Mouse (Mus musculus): ENCODE results near the gene B4galt4.
"Not testable (repeated sequence)": the region's sequence is repeated elsewhere in the genome, so short reads cannot be mapped to it uniquely, and the experiment has no call there.

B4galt4 gene

DNA sequence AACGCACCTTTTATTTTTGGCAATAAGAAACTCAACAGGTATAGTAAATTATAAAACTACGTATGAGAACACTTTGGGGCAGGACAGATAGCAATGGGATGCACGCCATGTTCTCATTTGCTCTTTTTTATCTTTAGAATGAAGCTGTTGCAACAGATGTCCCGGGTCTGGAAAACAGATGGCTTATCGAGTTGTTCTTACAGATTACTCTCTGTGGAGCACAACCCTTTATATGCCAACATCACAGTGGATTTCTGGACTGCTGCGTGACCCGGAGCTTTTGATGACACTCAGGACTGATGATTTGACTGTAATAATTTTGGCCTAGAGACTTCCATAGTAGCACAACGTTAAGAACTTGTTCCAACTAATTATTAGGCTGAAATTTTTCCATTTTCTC lies 25.7 kb downstream of the B4galt4 start:
- ATAC-seq (ENCODE audit: insufficient number of reproducible peaks, low FRiP score, low TSS enrichment) = no peak

DNA sequence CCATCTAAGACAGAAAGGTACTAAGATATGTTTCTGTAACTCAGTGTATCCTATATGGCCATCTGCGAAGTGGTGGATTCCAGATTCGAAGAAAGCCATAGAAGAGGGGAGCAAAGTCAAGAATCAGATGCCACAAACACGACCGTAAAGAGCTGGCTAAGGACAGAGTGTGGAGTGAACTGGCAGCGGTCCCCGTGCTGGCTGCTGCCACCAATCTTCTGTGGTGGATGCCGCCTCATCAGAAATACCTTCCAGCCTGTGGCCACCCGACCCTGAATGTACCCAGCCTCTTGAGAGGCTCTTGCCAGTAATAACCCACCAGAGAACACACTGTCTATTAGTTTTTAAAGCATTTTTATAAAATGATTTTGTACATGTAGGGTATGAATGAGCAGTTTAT lies 26.3 kb downstream of the B4galt4 start:
- ATAC-seq (ENCODE audit: insufficient number of reproducible peaks, low FRiP score, low TSS enrichment) = no peak

DNA sequence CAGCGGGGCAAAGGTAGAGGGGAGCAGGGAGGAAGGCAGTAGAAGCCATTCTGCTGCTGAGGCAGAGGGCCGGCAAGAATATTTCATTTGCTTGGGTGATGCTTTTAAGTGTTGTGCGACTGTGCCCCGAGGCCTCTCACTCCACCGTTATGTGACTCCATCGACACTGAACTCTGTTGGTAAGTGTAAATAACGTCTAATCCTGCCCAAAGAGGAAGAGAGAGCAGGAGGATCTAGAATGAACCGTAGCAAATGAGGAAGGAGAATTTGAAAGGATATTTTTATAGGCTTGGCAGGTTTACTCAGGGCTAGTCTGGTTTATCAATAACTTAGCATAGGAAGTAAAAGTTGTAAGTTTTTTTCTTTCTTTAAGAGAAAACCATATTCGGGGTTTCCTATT lies 27.5 kb downstream of the B4galt4 start:
- ATAC-seq (ENCODE audit: insufficient number of reproducible peaks, low FRiP score, low TSS enrichment) = no peak

DNA sequence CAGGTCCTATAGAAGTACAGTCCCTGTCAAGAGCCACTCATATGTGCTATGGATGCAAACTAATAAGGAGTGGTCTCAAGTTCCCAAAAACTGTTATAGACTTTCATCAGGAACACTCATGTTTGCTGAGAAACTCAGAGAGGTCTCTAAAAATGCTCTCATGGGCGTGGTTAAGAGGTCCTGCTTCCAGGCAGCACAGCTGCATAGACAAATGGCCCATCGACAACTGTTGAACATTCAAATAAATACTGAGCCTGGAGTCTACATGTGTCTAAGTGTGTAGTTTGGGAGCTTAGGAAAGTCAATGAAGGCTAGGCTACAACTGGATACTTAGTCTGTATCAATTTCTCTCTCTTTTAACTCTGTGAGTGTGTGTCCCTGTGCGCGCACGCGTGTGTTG lies 29.1 kb downstream of the B4galt4 start:
- ATAC-seq (ENCODE audit: insufficient number of reproducible peaks, low FRiP score, low TSS enrichment) = no peak

DNA sequence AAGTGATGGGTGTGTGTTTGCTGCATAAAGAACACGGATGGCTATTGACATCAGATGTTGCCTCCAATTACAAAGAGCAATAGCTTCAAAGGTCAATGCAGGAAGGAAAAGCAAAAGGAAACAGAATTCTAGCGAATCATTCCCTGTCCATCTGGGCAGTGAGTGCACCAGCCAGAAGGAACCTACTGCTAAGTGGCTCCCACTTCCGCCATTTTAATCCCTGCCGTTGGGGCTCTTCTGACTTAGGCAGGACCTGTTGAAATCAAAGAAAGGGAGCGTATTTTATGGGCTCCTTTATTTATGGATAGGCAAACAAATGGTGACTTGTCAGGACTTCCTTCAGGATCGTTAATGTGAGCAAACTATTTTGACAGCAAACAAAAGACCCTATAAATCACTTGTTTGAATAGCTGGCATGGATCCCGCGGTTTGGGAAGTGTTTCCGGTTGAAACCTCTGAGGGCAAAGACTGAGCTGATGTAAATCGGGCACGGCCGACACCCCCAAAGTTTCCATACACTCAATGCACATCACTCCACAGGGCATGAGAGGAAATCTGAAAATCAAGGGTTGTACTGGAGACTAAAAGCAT lies 30.9 kb downstream of the B4galt4 start:
- no peak for ATAC-seq (ENCODE audit: insufficient number of reproducible peaks, low FRiP score, low TSS enrichment)

DNA sequence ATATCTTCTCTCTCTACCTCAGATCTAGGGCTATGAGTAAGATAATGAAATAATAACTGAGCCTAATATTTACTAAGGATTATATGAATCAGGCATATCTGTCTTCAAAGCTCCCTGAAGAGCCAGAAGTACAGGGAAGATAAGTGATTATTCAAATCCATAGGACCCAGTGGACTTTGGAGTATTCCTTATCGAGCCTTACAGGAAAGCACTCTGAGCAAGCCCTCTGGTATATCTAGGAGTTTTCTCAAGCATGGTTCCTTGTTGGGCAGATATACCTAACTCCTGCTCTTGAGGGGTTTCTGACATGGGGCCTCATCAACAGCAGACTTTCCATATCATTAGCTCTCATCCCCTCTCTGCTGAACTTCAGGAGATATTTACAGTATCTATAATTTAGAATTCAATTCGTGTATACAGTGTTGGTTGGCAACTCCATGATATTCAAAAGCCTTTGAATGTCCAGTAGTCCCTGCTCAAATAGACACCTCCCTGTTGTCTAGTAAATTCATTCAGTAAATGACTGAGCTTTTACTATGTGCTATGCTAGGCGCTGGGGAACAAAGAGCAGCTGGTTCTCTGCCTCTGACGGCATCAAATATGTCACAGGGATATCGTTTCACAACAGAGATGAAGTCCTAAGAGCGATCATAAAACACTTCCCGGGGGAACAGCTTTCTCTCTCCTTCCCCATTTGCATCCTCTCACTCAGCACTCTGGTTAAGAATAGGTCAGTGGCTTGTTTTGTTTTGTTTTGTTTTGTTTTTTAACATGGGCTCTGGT lies 33.1 kb downstream of the B4galt4 start:
- ATAC-seq (ENCODE audit: insufficient number of reproducible peaks, low FRiP score, low TSS enrichment) = no peak

DNA sequence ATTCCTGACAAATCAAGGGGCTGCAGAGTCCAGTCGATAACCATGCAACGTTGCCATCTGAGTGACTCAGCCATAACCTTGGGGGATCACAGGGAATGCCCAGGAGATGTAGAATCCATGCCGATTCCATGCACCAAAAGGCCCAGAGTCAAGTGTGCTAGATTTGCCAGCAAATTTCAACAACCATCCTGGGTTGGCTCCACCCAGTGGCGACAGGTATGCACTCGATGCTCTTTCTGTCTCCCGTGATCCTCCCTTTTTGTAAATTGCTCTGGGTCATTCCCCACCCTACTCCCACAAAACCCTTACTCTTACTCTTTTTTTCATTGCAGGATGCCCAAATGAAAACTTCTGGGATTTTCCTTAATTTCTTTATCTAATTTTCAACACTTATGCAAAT lies 34.3 kb downstream of the B4galt4 start:
- ATAC-seq (ENCODE audit: insufficient number of reproducible peaks, low FRiP score, low TSS enrichment) = no peak

DNA sequence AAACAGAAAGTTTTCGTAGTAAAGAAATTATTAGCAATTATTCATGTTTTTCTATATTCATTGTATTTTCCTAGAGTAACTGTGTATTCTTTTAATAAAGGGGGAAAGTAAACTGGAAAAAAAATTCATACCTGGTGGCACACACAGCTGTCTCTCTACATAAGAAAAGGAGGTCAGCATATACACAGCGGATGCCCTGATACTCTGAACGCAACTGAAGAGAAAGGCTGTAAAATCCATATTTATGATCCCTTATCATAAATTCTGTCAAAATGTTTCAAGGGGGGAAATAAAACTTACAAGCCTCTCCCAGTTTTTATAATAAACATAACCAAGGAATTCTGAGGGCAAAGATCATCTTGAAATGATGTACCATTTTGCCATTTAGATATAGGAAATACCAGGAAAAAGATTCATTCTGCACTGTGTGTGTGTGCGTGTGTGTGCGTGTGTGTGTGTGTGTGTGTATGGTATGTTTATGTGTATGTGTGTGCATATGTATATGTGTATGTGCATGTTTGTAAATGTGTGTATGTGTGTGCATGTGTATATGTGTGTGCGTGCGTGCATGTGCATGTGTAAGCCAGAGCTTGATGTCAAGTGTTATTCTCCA lies 39.0 kb downstream of the B4galt4 start:
- ATAC-seq (ENCODE audit: insufficient number of reproducible peaks, low FRiP score, low TSS enrichment) = no peak

DNA sequence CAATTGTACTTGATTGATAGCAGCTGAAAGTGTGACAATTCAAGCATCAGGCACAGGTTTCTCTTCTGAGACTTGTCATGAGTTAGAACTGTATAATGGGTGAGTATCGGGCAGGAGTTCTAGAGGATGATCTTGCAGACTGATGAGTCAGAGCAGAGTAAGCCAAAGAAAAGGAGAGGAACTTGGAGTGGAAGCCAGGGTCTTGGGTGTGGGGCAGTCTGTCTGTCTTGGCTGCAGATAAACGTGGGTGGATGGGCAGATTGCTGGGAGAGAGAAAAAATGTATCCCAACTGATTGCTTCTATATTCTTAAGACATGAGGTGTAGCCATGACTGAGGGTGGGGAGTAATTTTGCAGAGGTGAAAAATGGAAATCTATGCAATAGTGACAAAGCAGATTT lies 39.9 kb downstream of the B4galt4 start:
- no peak for ATAC-seq (ENCODE audit: insufficient number of reproducible peaks, low FRiP score, low TSS enrichment)

DNA sequence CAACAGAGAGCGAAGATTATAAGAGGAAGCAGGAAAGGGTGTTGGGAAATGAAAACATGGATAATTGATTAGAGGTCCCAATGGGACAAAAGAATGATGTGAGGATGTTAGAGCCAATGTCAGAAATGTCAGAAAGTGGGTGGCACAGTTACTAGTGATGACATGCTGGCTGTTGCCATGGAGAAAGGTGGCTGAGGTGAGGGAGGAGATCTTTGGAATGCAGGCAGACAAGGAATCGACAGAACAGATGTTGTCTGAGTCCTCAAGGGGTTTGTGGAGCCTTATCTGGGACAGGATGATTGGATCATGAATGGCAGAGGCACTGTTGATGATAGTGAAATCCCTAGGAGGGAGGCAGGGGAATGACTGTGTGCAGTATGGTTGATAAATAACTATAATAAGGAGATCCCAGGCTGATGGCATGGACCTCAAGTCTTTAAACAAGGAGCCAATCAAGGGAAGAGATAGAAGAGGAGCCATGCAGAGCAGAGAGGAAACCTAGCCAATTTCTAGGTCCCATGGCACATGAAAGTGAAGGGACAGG lies 40.5 kb downstream of the B4galt4 start:
- ATAC-seq (ENCODE audit: insufficient number of reproducible peaks, low FRiP score, low TSS enrichment) = no peak

DNA sequence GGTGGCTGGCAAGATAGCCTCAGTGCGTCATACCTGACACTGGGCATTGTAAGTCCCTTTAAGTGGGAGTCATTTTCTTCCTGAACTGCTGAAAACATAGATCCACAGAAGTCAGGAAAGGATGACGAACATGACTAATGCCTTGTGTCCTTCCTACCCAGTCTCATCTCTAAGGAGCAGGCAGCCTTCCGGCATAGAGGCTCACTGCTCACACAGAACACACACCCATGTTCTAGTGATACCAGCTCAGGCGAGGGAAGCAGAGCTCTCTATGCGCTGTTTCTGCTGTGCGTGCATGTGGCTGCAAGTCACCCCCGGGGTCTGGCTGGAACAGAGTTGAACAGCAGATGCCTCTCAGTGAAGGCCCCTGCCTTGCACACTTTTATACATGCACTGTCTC lies 43.2 kb downstream of the B4galt4 start:
- no peak for ATAC-seq (ENCODE audit: insufficient number of reproducible peaks, low FRiP score, low TSS enrichment)

DNA sequence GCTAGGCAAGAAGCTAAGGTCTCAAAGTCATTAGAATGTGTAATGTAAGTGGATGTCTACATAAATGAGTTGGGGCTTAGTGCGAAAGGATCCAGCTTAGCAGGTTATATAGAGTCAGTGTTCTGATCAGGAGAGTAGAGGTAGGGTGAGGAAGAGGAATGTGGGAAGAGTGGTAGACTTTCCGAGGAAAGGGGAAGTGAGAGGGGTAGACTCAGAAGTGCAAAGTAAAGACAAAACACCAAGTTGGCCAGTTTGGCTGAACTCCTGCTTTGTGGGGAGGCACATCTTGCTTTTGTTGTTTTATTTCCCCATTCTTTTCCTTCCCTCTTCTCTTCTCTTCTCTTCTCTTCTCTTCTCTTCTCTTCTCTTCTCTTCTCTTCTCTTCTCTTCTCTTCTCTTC lies 47.0 kb downstream of the B4galt4 start:
- no peak for ATAC-seq (ENCODE audit: insufficient number of reproducible peaks, low FRiP score, low TSS enrichment)

DNA sequence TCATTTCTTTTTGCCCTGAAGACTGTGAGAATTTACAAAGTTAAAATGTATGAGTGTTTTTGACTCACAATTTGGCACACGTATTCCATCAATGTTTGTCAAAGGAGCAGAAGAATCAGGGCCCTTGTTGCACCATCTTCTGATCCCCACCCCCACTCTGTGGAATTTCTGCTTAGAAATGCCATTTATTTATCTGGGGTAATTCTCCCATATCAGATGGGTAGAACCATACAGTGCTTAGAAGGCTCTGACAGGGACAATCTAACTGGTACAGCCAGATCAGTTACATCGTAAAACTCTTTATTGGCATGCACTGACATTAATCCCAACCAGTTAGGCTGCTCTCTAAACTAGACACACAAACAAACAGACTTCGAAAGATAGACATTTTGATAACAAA lies 47.9 kb downstream of the B4galt4 start:
- no peak for ATAC-seq (ENCODE audit: insufficient number of reproducible peaks, low FRiP score, low TSS enrichment)

DNA sequence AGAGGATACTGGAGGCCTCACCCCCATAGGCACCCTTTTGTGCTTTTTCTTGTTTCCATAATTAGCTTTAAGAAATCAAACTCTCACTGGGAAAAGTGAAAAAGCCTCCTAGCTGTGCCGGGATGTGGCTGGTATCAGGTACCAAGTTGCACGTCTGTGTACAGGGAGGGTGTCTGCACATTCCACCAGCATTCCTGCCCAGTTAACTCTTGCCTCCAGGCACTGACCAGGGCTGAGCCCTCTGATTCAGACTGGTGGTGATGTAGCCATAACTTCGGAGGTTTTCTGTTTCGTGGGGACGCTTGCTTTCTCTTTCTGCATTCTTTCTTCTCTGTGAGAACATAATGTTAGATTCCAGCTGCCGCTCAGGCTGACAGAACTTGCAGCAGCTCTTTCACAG lies 51.1 kb downstream of the B4galt4 start:
- no peak for ATAC-seq (ENCODE audit: insufficient number of reproducible peaks, low FRiP score, low TSS enrichment)

DNA sequence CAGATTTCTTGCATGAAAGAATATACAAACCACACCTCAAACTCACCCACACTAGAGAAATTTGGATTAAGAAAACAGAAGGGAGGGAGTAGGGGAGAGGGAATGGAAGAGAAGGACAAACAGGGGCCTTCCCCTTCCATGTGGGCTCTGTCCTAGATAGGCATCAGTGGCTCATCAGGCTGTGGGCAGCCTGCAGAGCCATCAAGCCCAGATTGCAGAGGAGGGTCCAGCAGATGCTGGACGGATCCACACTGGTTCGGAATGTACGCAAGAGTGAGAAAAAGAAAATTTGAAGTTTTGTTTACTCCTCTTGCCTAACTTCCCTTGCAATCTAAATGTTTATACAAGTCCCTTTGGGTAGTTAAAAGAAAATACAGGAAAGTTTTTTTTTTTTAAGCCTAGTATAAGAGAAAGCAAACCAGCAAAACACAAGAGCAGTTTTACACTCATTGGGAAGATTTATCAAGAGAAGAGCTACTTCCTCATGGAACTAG lies 56.9 kb downstream of the B4galt4 start:
- no peak for ATAC-seq (ENCODE audit: insufficient number of reproducible peaks, low FRiP score, low TSS enrichment)

DNA sequence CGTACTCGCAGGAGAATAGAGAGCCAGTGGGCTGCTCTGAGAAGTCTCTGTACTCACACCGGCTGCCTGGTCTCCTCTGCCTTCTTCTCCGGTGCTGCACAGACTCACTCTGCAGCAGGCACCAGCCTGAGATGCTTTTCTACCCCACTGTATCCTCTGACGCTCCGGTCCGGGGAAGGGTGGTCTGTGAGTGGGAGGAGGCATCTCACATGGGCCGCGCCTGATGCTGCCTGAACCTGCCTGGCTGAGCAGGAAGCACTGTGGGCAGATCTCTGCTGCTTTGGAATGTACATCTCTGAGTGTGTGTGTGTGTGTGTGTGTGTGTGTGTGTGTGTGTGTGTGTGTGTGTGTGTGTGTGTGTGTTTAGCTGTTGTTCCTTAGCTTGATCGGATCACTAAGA lies 58.0 kb downstream of the B4galt4 start, which contains the start of gene Upk1b:
Gene Upk1b, minus strand, starts transcription at position 238 of the 400 bp plus-strand sequence.
- ATAC-seq (ENCODE audit: insufficient number of reproducible peaks, low FRiP score, low TSS enrichment) = no peak

DNA sequence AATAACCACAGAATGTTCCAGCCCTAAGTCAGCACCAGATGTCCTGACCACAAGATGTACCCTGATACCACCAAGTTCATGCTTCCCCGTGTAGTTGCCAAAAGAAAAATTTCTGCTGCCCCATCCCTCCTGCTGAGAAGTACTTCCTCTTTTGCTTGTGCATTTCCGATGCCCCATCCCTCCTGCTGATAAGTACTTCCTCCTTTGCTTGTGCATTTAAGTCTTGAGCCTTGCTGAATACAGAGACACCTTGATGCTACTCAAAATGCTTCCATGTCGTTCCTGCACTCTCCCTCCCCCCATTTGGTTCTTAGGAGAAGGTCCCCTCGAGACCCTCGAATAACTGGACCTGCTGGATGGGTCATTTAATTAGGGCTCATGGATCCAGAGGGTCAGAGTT lies 65.7 kb downstream of the B4galt4 start:
- not testable (repeated sequence) for ATAC-seq (ENCODE audit: insufficient number of reproducible peaks, low FRiP score, low TSS enrichment)

DNA sequence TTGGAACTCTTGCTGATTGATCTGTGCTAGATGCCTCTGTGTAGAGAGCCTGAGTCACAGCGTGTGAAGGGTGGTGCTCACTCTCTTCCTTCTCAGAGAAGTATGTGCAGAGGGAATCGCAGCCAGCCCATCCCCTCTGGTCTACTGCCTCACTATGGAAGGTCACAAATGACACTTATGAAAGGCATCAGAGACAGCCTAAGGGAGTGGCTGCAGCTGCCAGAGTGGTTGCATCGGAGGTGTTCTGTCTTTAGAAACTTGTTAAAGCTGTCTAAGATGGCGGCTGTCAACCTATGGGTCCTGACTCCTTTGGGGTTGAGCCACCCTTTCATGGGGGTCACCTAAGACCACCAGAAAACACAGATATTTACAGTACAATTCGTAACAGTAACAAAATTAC lies 68.1 kb downstream of the B4galt4 start:
- no peak for ATAC-seq (ENCODE audit: insufficient number of reproducible peaks, low FRiP score, low TSS enrichment)

DNA sequence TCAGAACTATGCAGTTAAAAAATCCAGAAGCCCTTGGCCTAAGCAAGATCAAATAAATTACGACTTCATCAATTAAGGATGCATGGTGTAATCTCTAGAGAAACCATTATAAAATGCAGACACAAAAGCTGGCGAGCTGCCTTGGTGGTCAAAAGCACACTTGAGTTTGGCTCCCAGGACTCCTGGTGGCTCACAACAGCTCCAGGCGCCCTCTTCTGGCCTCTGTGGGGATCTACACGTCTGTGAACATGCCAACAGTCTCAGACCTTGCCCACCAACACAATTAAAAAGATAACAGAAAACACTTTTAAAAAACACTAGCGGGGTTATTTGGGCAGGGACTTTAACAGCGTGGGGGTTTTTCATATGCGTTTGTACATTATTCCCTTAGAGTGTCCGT lies 70.5 kb downstream of the B4galt4 start:
- no peak for ATAC-seq (ENCODE audit: insufficient number of reproducible peaks, low FRiP score, low TSS enrichment)
